Comparison of ENCODE assay signal across 23 mouse cellular contexts in genomic region chr13:29574784-29575183, GRCm38 (mm10).
DNase-seq lines count a peak whose midpoint lies in the region; ATAC-seq and TF ChIP-seq lines count a peak whose summit lies in the region.
"Had no signal": no experiment of that assay in that cellular context is flagged by ENCODE, and none has a peak within 500 bp of the region (broad histone marks: within the 10 kb centered on the region; RNA-seq: fewer than 3 reads in every experiment).

No protein-coding gene starts in this region.

- H3K9ac ChIP-seq in heart, embryonic 14.5 days (ENCODE audit: low read length): no peak overlapping the region
- H3K9ac ChIP-seq in heart, adult 2 months (ENCODE audit: low read depth, low read length): no peak overlapping the region
- H3K9ac ChIP-seq in hindbrain, postnatal 0 days (replicated peaks; ENCODE audit: low read length): no peak overlapping the region
- no peak overlapping the region for H3K9ac ChIP-seq in hindbrain, embryonic 14.5 days
- H3K9ac ChIP-seq: embryonic facial prominence, embryonic 15.5 days; forebrain, postnatal 0 days; hindbrain, embryonic 13.5 days; intestine, embryonic 15.5 days; limb, embryonic 12.5 days; liver, embryonic 12.5 days; midbrain, embryonic 13.5 days; neural tube, embryonic 13.5 days had no signal

- WGBS in heart, embryonic 14.5 days: 11% methylated on average over 1 of the region's 1 CpGs
- WGBS in heart, adult 2 months: 13% methylated on average over 1 of the region's 1 CpGs
- WGBS in hindbrain, postnatal 0 days: 49% methylated on average over 1 of the region's 1 CpGs
- WGBS in hindbrain, embryonic 14.5 days: 66% methylated on average over 1 of the region's 1 CpGs

- no peak for TF ChIP-seq POLR2A in heart, adult 2 months (IDR thresholded peaks at IDR 0.05; ENCODE audit: insufficient read depth, low read depth, low read length)

- H3K27me3 ChIP-seq in heart, embryonic 14.5 days (ENCODE audit: control insufficient read depth, insufficient read depth, low read length): no peaks in the 10 kb centered on the region
- H3K27me3 ChIP-seq in heart, adult 2 months (ENCODE audit: control insufficient read depth, insufficient read depth, low read length): no peaks in the 10 kb centered on the region
- H3K27me3 ChIP-seq in hindbrain, postnatal 0 days (ENCODE audit: insufficient read depth, low read length): no peaks in the 10 kb centered on the region
- H3K27me3 ChIP-seq in hindbrain, embryonic 14.5 days (ENCODE audit: control insufficient read depth, insufficient read depth, low read length): no peaks in the 10 kb centered on the region
- H3K27me3 ChIP-seq: embryonic facial prominence, embryonic 15.5 days; hindbrain, embryonic 13.5 days; intestine, embryonic 15.5 days; limb, embryonic 12.5 days; liver, embryonic 12.5 days; midbrain, embryonic 13.5 days; neural tube, embryonic 13.5 days had no signal

- peak overlapping the region; percentile 69 to 71 for H3K27ac ChIP-seq in heart, embryonic 14.5 days (replicated peaks in 1 of 2; ENCODE audit: control insufficient read depth in 1 of 2, insufficient read depth in 1 of 2, low read depth in 2 of 2, low read length in 2 of 2)
- H3K27ac ChIP-seq in heart, adult 2 months: no peak overlapping the region
- no peak overlapping the region for H3K27ac ChIP-seq in hindbrain, postnatal 0 days
- no peak overlapping the region for H3K27ac ChIP-seq in hindbrain, embryonic 14.5 days
- H3K27ac ChIP-seq: embryonic facial prominence, embryonic 15.5 days; forebrain, embryonic 10.5 days; hindbrain, embryonic 13.5 days; intestine, embryonic 15.5 days; limb, embryonic 12.5 days; liver, embryonic 12.5 days; midbrain, embryonic 13.5 days; neural tube, embryonic 13.5 days; stomach, postnatal 0 days had no signal

- H3K4me1 ChIP-seq in heart, embryonic 14.5 days (ENCODE audit: control insufficient read depth in 2 of 2, insufficient read depth in 2 of 2, low read length in 2 of 2): peaks cover 9 to 26% of the 10 kb centered on the region in 2 experiments
- peaks cover 2% of the 10 kb centered on the region; the same call in 1 of the 2 replicates for H3K4me1 ChIP-seq in heart, adult 2 months (ENCODE audit: control insufficient read depth, insufficient read depth, low read length)
- H3K4me1 ChIP-seq in hindbrain, postnatal 0 days (ENCODE audit: insufficient read depth, low read length): no peaks in the 10 kb centered on the region; the same call in 1 of the 2 replicates
- no peaks in the 10 kb centered on the region for H3K4me1 ChIP-seq in hindbrain, embryonic 14.5 days (replicated peaks; ENCODE audit: control insufficient read depth, insufficient read depth, low read length)
- H3K4me1 ChIP-seq: embryonic facial prominence, embryonic 15.5 days; intestine, embryonic 15.5 days; limb, embryonic 12.5 days; liver, embryonic 12.5 days; midbrain, embryonic 13.5 days; neural tube, embryonic 13.5 days had no signal

- DNase-seq in adrenal gland, adult (ENCODE audit: inconsistent age in 2 of 2, low spot score in 1 of 2): peak; percentile 25 to 28
- DNase-seq in adrenal gland, adult 2 months: no peak
- DNase-seq in heart, adult 2 months: no peak
- peak; percentile 71 for DNase-seq in 3T3-L1 (ENCODE audit: low read depth, low spot score)
- peak; percentile 24 to 28 for DNase-seq in heart, postnatal 10 days
- DNase-seq in hindbrain, postnatal 0 days (ENCODE audit: low spot score): no peak
- DNase-seq in hindbrain, embryonic 14.5 days (ENCODE audit: low spot score): no peak
- DNase-seq: adrenal gland, postnatal 14 days; cerebellum, adult 11 months; cerebellum, postnatal 14 days; forebrain, postnatal 0 days; right cerebral cortex, adult 18-20 months had no signal

- H3K4me3 ChIP-seq in heart, embryonic 14.5 days (ENCODE audit: control insufficient read depth in 1 of 2, insufficient read depth in 1 of 2, low read depth in 1 of 2, low read length in 2 of 2): no peak overlapping the region
- H3K4me3 ChIP-seq in heart, adult 2 months: no peak overlapping the region
- no peak overlapping the region for H3K4me3 ChIP-seq in hindbrain, postnatal 0 days (ENCODE audit: low read length)
- H3K4me3 ChIP-seq in hindbrain, embryonic 14.5 days (replicated peaks; ENCODE audit: low read length): no peak overlapping the region
- H3K4me3 ChIP-seq: embryonic facial prominence, embryonic 15.5 days; forebrain, embryonic 10.5 days; hindbrain, embryonic 13.5 days; intestine, embryonic 15.5 days; limb, embryonic 12.5 days; liver, embryonic 12.5 days; midbrain, embryonic 13.5 days; neural tube, embryonic 13.5 days had no signal

- TF ChIP-seq CTCF in heart, adult 2 months (IDR thresholded peaks at IDR 0.05): no peak
- no peak for TF ChIP-seq CTCF in hindbrain, postnatal 0 days (IDR thresholded peaks at IDR 0.05; ENCODE audit: low read depth)

- H3K79me2 ChIP-seq in heart, adult 2 months (replicated peaks; ENCODE audit: control insufficient read depth, insufficient read depth, low read length): no peaks in the 10 kb centered on the region

- ATAC-seq in heart, embryonic 14.5 days (ENCODE audit: insufficient number of reproducible peaks, insufficient read depth, low FRiP score, low read depth): 0 out of 2 replicates have a peak, but pooled peaks have one; percentile 21
- no peak for ATAC-seq in hindbrain, postnatal 0 days
- ATAC-seq in hindbrain, embryonic 14.5 days (ENCODE audit: low FRiP score): no peak
- ATAC-seq: CD4-positive, CD25-positive, alpha-beta regulatory T cell, adult 4 months; forebrain, postnatal 0 days; intestine, embryonic 15.5 days; liver, embryonic 12.5 days; midbrain, embryonic 13.5 days had no signal

- H3K4me2 ChIP-seq in heart, embryonic 14.5 days (ENCODE audit: low read length): no peak overlapping the region
- no peak overlapping the region for H3K4me2 ChIP-seq in hindbrain, postnatal 0 days (ENCODE audit: low read depth, low read length)
- no peak overlapping the region for H3K4me2 ChIP-seq in hindbrain, embryonic 14.5 days (replicated peaks)
- H3K4me2 ChIP-seq: embryonic facial prominence, embryonic 15.5 days; hindbrain, embryonic 13.5 days; intestine, embryonic 15.5 days; limb, embryonic 12.5 days; liver, embryonic 12.5 days; midbrain, embryonic 13.5 days; neural tube, embryonic 13.5 days had no signal

- no peaks in the 10 kb centered on the region for H3K9me3 ChIP-seq in heart, embryonic 14.5 days (ENCODE audit: control insufficient read depth, low read length)
- H3K9me3 ChIP-seq in hindbrain, postnatal 0 days (ENCODE audit: low read length): no peaks in the 10 kb centered on the region
- H3K9me3 ChIP-seq in hindbrain, embryonic 14.5 days (ENCODE audit: control insufficient read depth, low read length): no peaks in the 10 kb centered on the region
- H3K9me3 ChIP-seq: embryonic facial prominence, embryonic 15.5 days; forebrain, embryonic 10.5 days; intestine, embryonic 15.5 days; limb, embryonic 12.5 days; liver, embryonic 12.5 days; neural tube, embryonic 13.5 days had no signal

- no peak for TF ChIP-seq EP300 in heart, adult 2 months (IDR thresholded peaks at IDR 0.05; ENCODE audit: insufficient read depth, low read depth, low read length)

- H3K36me3 ChIP-seq in heart, embryonic 14.5 days (ENCODE audit: control insufficient read depth, insufficient read depth, low read length): no peaks in the 10 kb centered on the region
- no peaks in the 10 kb centered on the region for H3K36me3 ChIP-seq in heart, adult 2 months (ENCODE audit: control insufficient read depth, insufficient read depth, low read length)
- H3K36me3 ChIP-seq in hindbrain, postnatal 0 days (ENCODE audit: insufficient read depth, low read length): no peaks in the 10 kb centered on the region
- H3K36me3 ChIP-seq in hindbrain, embryonic 14.5 days (replicated peaks; ENCODE audit: control insufficient read depth, insufficient read depth): no peaks in the 10 kb centered on the region
- H3K36me3 ChIP-seq: embryonic facial prominence, embryonic 15.5 days; forebrain, embryonic 10.5 days; hindbrain, embryonic 13.5 days; intestine, embryonic 15.5 days; limb, embryonic 12.5 days; liver, embryonic 12.5 days; midbrain, embryonic 13.5 days; neural tube, embryonic 13.5 days had no signal

- intact Hi-C loops in heart, adult 2 months (cut with DNase I): no loop called here
- intact Hi-C loops in heart, postnatal 10 days (cut with DNase I): no loop called here

Comparison
In these comparisons a context has a peak if more than half of its experiments do, and no peak if none do; other contexts are left out.
1. DNase-seq: peak in adrenal gland, adult (2 of 2), 3T3-L1 (single experiment) and heart, postnatal 10 days (2 of 2); none in adrenal gland, adult 2 months (single experiment), heart, adult 2 months (0 of 2), hindbrain, postnatal 0 days (single experiment) and hindbrain, embryonic 14.5 days (single experiment).
2. H3K27ac ChIP-seq: peak in heart, embryonic 14.5 days (2 of 2); none in heart, adult 2 months (single experiment), hindbrain, postnatal 0 days (single experiment) and hindbrain, embryonic 14.5 days (single experiment).